Mouse (Mus musculus) limb, embryonic 13.5 days (tissue): Measurements from ENCODE around the gene Dnmt3l. TPM values are rescaled to one million over a fixed set of nuclear protein-coding genes. Genes with fewer than 3 reads are reported as not detected.

Source experiments
- polyA plus RNA-seq: library from polyadenylated mRNA; unstranded; fragments of >200 nt; fragmentation: Nextera tagmentation; extraction: Ambion mirVana; gene quantifications from 2 replicates; pipeline ENCODE4 v1.2.1, GENCODE M21; 2015

Gene Dnmt3l
- polyA plus RNA-seq, 1 experiment from 2014 or later: 0.17 TPM

Other genes with a start within 250 kb of the Dnmt3l start
- gene Gm9639, start 246.9 kb upstream of the Dnmt3l start, polyA plus RNA-seq: not detected in 2 replicates
- gene Gm19668, start 242.8 kb upstream of the Dnmt3l start, polyA plus RNA-seq: not detected in 2 replicates
- not detected in 2 replicates for gene Gm9507, start 230.1 kb upstream of the Dnmt3l start, polyA plus RNA-seq
- gene Gm2696, start 227.3 kb upstream of the Dnmt3l start, polyA plus RNA-seq: not detected in 2 replicates
- gene Krtap10-4, start 214.9 kb upstream of the Dnmt3l start, polyA plus RNA-seq: not detected in 2 replicates
- not detected in 2 replicates for gene Krtap10-10, start 206.0 kb upstream of the Dnmt3l start, polyA plus RNA-seq
- not detected in 2 replicates for gene Gm36176, start 195.1 kb upstream of the Dnmt3l start, polyA plus RNA-seq
- not detected in 2 replicates for gene Gm10318, start 189.1 kb upstream of the Dnmt3l start, polyA plus RNA-seq
- gene Gm3285, start 180.0 kb upstream of the Dnmt3l start, polyA plus RNA-seq: not detected in 2 replicates
- 4.1 and 4.7 TPM in 2 replicates for gene Lrrc3, start 139.4 kb upstream of the Dnmt3l start, polyA plus RNA-seq
- 0.28 and 0.29 TPM in 2 replicates for gene Trpm2, start 71.4 kb upstream of the Dnmt3l start, polyA plus RNA-seq
- gene 1810043G02Rik, start 63.4 kb upstream of the Dnmt3l start, polyA plus RNA-seq: 30.6 and 31.1 TPM in 2 replicates
- gene Pfkl, start 31.9 kb upstream of the Dnmt3l start, polyA plus RNA-seq: 158 and 160 TPM in 2 replicates
- 0.99 and 1.0 TPM in 2 replicates for gene Aire, start 1.7 kb downstream of the Dnmt3l start, polyA plus RNA-seq
- 3.8 and 3.9 TPM in 2 replicates for gene Icosl, start 27.4 kb downstream of the Dnmt3l start, polyA plus RNA-seq
- gene D10Jhu81e, start 127.8 kb downstream of the Dnmt3l start, polyA plus RNA-seq: 34.7 and 34.8 TPM in 2 replicates
- gene Pwp2, start 143.2 kb downstream of the Dnmt3l start, polyA plus RNA-seq: 21.1 and 22.5 TPM in 2 replicates
- gene Trappc10, start 202.7 kb downstream of the Dnmt3l start, polyA plus RNA-seq: 12.6 and 13.3 TPM in 2 replicates